Mouse (Mus musculus) hindbrain, embryonic 12.5 days (tissue): Measurements from ENCODE around the gene Lactb. TPM values are rescaled to one million over a fixed set of nuclear protein-coding genes. Genes with fewer than 3 reads are reported as not detected.
"Not testable (repeated sequence)": the region's sequence is repeated elsewhere in the genome, so short reads cannot be mapped to it uniquely, and the experiment has no call there.

ENCODE experiments used
- ATAC-seq: fragments of 200-750 bp; cut with Nextera tagmentation; 2 replicates; pipeline ENCODE4 v1.8.0; 2017; ENCODE audit warnings: moderate TSS enrichment; ENCODE audit not compliant: low FRiP score
- H3K27ac ChIP-seq: fragments of 300-500 bp; sonication (generic); 2 replicates; pipeline ENCODE4 v1.5.1; 2016; ENCODE audit warnings: mild to moderate bottlenecking
- H3K27me3 ChIP-seq: fragments of 300-500 bp; sonication (generic); 2 replicates; pipeline ENCODE4 v1.6.1; 2016; ENCODE audit warnings: mild to moderate bottlenecking
- H3K36me3 ChIP-seq: fragments of 300-500 bp; sonication (generic); 2 replicates; pipeline ENCODE4 v1.6.1; 2016; ENCODE audit warnings: mild to moderate bottlenecking
- H3K4me1 ChIP-seq: fragments of 300-500 bp; sonication (generic); 2 replicates; pipeline ENCODE4 v1.6.1; 2016
- H3K4me2 ChIP-seq: fragments of 300-500 bp; sonication (generic); replicated peaks from 2 replicates; pipeline ENCODE4 v1.6.1; 2016; ENCODE audit warnings: mild to moderate bottlenecking
- H3K4me3 ChIP-seq: fragments of 300-500 bp; sonication (generic); 2 replicates; pipeline ENCODE4 v1.5.1; 2016; ENCODE audit warnings: mild to moderate bottlenecking
- H3K9ac ChIP-seq: fragments of 300-500 bp; sonication (generic); 2 replicates; pipeline ENCODE4 v1.6.1; 2016; ENCODE audit warnings: mild to moderate bottlenecking, moderate library complexity
- H3K9me3 ChIP-seq: fragments of 300-500 bp; sonication (generic); replicated peaks from 2 replicates; pipeline ENCODE4 v1.6.1; 2016; ENCODE audit warnings: mild to moderate bottlenecking
- WGBS: fragments of 180-500 bp; shearing (Covaris S2); methylation state at CpG from one replicate; pipeline ENCODE4 v1.1.7; 2016; 5-methylcytosine and 5-hydroxymethylcytosine counted together
- polyA plus RNA-seq: library from polyadenylated mRNA; unstranded; fragments of >200 nt; fragmentation: Nextera tagmentation; extraction: Ambion mirVana; gene quantifications from 2 replicates; pipeline ENCODE4 v1.2.1, GENCODE M21; 2016

Gene Lactb
- polyA plus RNA-seq, 1 experiment from 2014 or later, result 10.3 TPM

DNA sequence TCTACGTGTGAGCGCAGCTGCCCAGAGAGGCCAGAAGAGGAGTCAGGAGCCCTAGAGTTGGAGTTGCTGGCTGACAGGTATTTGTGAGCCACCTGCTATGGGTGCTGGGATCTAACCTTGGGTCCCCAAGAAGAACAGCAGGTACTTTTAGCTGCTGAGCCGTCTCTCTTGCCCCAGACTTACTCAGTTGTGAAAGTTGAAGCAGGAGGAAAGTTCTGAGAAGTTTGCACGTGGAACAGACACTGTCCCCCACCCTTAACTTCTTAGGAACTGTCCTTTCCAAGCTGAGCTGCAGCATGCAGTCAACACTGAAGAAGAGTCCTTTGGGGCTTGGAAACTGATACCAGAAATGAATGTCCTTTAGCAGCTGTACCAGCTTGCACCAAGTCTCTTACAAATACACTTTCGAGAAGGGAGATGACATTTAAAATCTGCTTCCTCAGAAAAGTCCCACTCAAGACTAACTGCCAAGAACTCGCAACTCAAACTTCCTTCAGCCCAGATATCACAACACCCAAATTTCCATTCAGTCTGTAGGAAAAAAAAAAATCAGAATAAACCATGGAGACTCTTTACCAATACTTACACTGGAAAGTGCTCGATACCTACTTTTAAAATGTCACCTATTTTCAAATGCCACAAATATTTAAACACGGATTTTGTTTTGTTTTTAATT lies 57.9 kb downstream of the Lactb start:
- 91% methylated on average over 8 of the region's 8 CpGs for WGBS
- Histone ChIP-seq H3K4me1 (peaks cover 20% of the 10 kb centered on the region), H3K4me3 (no peak overlapping the region), H3K4me2 (no peak overlapping the region), H3K9me3 (no peaks in the 10 kb centered on the region), H3K9ac (no peak overlapping the region), H3K27ac (no peak overlapping the region), H3K36me3 (peaks cover 3% of the 10 kb centered on the region; the same call in 1 of the 2 replicates), H3K27me3 (no peaks in the 10 kb centered on the region)
- no peak for ATAC-seq

DNA sequence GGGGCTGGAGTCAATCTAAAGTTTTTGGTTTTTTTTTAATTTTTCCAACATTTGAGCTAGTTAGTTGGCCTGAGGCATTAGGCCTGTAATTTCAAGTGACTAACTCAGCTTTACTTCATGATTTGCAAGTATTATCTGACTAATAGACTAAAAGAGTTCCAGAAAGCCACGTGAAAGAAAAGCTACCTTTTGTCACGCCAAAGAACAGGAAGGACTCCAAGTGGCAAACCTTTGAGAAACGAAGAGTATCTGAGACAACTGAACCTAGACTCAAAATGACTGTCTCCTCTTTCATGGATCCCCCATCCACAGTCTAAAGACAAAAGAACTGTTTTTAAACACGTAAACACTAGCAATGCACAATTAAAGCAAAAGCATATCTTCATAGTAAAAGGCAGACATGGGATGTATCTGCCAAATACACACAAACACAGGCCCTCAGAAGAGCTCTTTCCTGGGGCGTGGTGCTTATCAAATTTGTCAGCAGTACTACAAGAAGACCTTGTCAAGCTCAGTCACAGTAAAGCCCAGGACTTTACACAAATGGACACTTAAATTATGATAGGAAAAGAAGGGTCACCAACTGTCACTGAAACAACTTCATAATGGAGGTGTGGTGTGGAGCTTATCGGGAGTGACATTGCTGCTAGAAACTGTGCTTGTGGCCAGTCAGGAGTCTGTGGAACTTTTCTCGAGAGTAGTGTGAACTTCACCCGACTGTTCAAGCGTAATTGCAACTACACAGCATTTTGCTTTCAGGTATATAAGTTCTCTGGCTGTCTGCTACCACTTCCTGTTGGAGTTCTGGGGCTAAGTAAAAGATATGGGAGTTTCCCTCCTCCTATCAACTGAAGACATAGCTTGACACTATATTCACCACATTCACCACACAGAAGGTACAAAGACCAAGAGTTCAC lies 59.2 kb downstream of the Lactb start:
- Histone ChIP-seq H3K4me3 (no peak overlapping the region), H3K4me2 (no peak overlapping the region), H3K9me3 (no peaks in the 10 kb centered on the region), H3K27me3 (no peaks in the 10 kb centered on the region), H3K27ac (no peak overlapping the region), H3K9ac (no peak overlapping the region), H3K36me3 (peaks cover 3% of the 10 kb centered on the region; the same call in 1 of the 2 replicates), H3K4me1 (peaks cover 24% of the 10 kb centered on the region)
- no peak for ATAC-seq
- 87% methylated on average over 9 of the region's 9 CpGs for WGBS

GRCm38 (mm10) chr9:66915401-66915800 lies 59.9 kb downstream of the Lactb start:
- H3K4me2 ChIP-seq, result no peak overlapping the region
- 86% methylated on average over 5 of the region's 5 CpGs for WGBS
- ATAC-seq, result no peak
- no peaks in the 10 kb centered on the region for H3K9me3 ChIP-seq
- no peak overlapping the region for H3K4me3 ChIP-seq
- no peak overlapping the region for H3K27ac ChIP-seq
- H3K4me1 ChIP-seq, result peaks cover 24% of the 10 kb centered on the region
- H3K9ac ChIP-seq, result no peak overlapping the region
- peaks cover 3% of the 10 kb centered on the region; the same call in 1 of the 2 replicates for H3K36me3 ChIP-seq
- no peaks in the 10 kb centered on the region for H3K27me3 ChIP-seq

GRCm38 (mm10) chr9:66914540-66914939 lies 60.7 kb downstream of the Lactb start:
- Histone ChIP-seq H3K27ac (no peak overlapping the region), H3K9ac (no peak overlapping the region), H3K9me3 (no peaks in the 10 kb centered on the region), H3K36me3 (peaks cover 3% of the 10 kb centered on the region; the same call in 1 of the 2 replicates), H3K4me3 (no peak overlapping the region), H3K4me1 (peaks cover 22% of the 10 kb centered on the region), H3K27me3 (no peaks in the 10 kb centered on the region), H3K4me2 (no peak overlapping the region)
- no peak for ATAC-seq
- WGBS, result 92% methylated on average over 3 of the region's 3 CpGs

DNA sequence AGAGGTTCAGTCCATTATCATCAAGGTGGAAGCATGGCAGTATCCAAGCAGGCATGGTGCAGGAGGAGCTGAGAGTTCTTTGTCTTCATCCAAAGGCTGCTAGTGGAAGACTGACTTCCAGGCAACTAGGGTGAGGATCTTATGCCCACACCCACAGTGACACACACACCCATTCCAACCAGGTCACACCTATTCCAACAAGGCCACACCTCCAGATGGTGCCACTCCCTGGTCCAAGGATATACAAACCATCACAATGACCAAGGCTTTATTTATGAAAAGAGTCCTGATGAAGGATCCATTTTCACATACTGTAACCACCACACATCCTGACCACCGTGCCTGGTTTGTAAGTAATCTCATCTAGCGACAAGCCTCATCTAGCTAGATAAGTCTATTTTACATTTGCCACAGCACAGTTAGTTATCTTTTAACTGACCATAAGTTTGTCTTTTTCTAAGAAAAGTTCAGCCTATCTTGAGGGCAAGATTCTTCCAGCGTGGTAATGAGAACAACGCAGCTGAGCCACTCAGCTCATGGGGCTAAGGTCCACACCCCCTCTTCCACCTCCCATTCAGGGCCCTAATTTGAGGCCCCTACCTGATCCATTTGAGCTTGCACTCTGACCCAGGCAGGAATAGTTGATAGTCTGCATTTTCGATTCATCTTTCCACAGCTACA lies 61.9 kb downstream of the Lactb start:
- not testable (repeated sequence) for H3K9me3 ChIP-seq, H3K27me3 ChIP-seq, H3K27ac ChIP-seq, H3K9ac ChIP-seq, H3K36me3 ChIP-seq, H3K4me2 ChIP-seq, H3K4me3 ChIP-seq, ATAC-seq
- peaks cover 21% of the 10 kb centered on the region for H3K4me1 ChIP-seq
- 95% methylated on average over 5 of the region's 5 CpGs for WGBS

GRCm38 (mm10) chr9:66912304-66912703 lies 63.0 kb downstream of the Lactb start:
- peak overlapping the region; percentile 35; the same call in 1 of the 2 replicates for H3K27ac ChIP-seq
- H3K9ac ChIP-seq, result no peak overlapping the region
- no peaks in the 10 kb centered on the region for H3K27me3 ChIP-seq

DNA sequence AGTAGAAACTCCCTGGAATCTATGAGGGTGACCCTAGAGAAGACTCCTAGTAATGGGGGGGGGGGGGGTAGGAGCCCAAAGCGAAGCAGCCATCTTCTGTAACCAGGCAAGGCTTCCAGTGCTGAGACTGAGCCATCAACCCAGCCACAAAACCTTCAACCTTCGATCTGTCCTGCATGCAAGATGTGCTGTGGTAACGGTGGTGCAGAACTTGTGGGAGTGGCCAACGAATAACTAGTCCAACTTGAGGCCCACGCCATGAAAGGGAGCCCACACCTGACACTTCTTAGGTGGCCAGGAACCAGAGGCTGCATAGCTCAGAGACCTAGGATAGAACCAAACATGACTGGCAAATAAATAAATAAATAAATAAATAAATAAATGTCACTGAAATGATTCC lies 64.6 kb downstream of the Lactb start:
- no peaks in the 10 kb centered on the region for H3K9me3 ChIP-seq
- H3K4me2 ChIP-seq, result no peak overlapping the region
- no peak overlapping the region for H3K9ac ChIP-seq
- H3K27ac ChIP-seq, result no peak overlapping the region
- peaks cover 18% of the 10 kb centered on the region for H3K4me1 ChIP-seq
- H3K4me3 ChIP-seq, result no peak overlapping the region
- ATAC-seq, result no peak
- 87% methylated on average over 5 of the region's 5 CpGs for WGBS
- no peaks in the 10 kb centered on the region for H3K27me3 ChIP-seq
- no peaks in the 10 kb centered on the region; the same call in 1 of the 2 replicates for H3K36me3 ChIP-seq

More at GRCm38 (mm10) chr9:66912304-66912703, 63.0 kb downstream of the Lactb start:
- Histone ChIP-seq H3K9me3 (no peaks in the 10 kb centered on the region), H3K36me3 (peaks cover 2% of the 10 kb centered on the region; the same call in 1 of the 2 replicates), H3K4me3 (no peak overlapping the region), H3K4me1 (peaks cover 14% of the 10 kb centered on the region), H3K4me2 (no peak overlapping the region)
- no peak for ATAC-seq

GRCm38 (mm10) chr9:66909922-66910321 lies 65.4 kb downstream of the Lactb start:
- ATAC-seq, result no peak
- WGBS, result 83% methylated on average over 7 of the region's 7 CpGs
- no peaks in the 10 kb centered on the region; the same call in 1 of the 2 replicates for H3K36me3 ChIP-seq
- H3K4me3 ChIP-seq, result no peak overlapping the region
- no peaks in the 10 kb centered on the region for H3K27me3 ChIP-seq
- no peak overlapping the region for H3K4me2 ChIP-seq
- no peak overlapping the region for H3K9ac ChIP-seq
- peaks cover 18% of the 10 kb centered on the region for H3K4me1 ChIP-seq
- no peaks in the 10 kb centered on the region for H3K9me3 ChIP-seq
- no peak overlapping the region for H3K27ac ChIP-seq

- Histone ChIP-seq H3K4me1 (peaks cover 15% of the 10 kb centered on the region), H3K36me3 (no peaks in the 10 kb centered on the region), H3K9ac (no peak overlapping the region), H3K9me3 (no peaks in the 10 kb centered on the region), H3K4me3 (no peak overlapping the region), H3K4me2 (no peak overlapping the region), H3K27ac (no peak overlapping the region), H3K27me3 (no peaks in the 10 kb centered on the region)
- ATAC-seq, result no peak
- WGBS, result 88% methylated on average over 5 of the region's 5 CpGs
These were observed 67.4 kb downstream of the Lactb start for GRCm38 (mm10) chr9:66907746-66908397.

- no peak overlapping the region for H3K27ac ChIP-seq
These were observed 68.2 kb downstream of the Lactb start for GRCm38 (mm10) chr9:66907126-66907525.

DNA sequence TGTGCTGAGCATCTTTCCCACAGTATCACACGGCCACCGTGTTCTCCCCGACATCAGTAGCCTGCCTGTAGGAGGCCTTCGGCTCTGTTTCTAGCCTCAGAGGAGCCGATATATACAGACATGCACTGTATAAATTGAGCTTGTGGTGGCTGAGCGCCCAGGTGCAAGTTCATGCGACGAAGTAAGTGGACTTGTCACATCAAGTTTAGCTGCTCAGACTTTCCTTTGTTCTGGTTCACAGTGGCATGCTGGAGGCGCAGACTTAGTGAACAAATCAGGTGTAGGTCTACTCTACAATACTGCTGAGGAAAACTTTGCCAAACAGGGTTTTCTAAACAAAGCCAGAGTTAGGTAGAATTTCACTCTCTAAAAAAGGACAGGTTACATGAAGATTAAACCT lies 69.3 kb downstream of the Lactb start:
- Histone ChIP-seq H3K27me3 (no peaks in the 10 kb centered on the region), H3K36me3 (no peaks in the 10 kb centered on the region), H3K4me3 (no peak overlapping the region), H3K4me2 (no peak overlapping the region), H3K4me1 (peaks cover 6% of the 10 kb centered on the region; the same call in 1 of the 2 replicates), H3K9me3 (no peaks in the 10 kb centered on the region), H3K9ac (no peak overlapping the region), H3K27ac (no peak overlapping the region)
- ATAC-seq, result no peak
- 69% methylated on average over 9 of the region's 9 CpGs for WGBS

More at GRCm38 (mm10) chr9:66907126-66907525, 68.2 kb downstream of the Lactb start:
- Histone ChIP-seq H3K9me3 (no peaks in the 10 kb centered on the region), H3K9ac (no peak overlapping the region), H3K36me3 (no peaks in the 10 kb centered on the region), H3K27me3 (no peaks in the 10 kb centered on the region), H3K4me1 (peaks cover 9% of the 10 kb centered on the region; the same call in 1 of the 2 replicates), H3K4me2 (no peak overlapping the region), H3K4me3 (no peak overlapping the region)
- 92% methylated on average over 8 of the region's 8 CpGs for WGBS
- no peak for ATAC-seq
